In the genomic region with DNA sequence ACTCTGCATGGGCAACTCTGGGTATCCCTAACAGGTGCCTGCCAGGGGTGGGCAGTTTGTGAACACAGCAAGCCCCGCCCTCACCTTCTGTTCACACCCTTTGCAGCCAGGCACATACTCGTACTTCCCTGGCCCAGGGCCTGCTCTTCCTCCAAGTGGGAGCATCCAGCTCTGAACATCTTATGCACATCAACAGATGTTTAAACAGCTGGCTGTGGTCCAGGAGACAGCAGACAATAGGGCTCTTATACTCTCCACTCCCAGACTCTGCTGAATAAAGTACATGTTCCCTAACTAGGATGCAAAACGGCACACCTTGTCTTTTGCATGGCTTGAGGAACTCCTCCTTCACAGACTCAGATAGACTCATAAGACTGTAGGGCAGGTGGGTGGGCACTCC, we compare ENCODE assay signal across 14 mouse cellular contexts. TPM values are rescaled to one million over a fixed set of nuclear protein-coding genes. Genes with fewer than 3 reads are reported as not detected.
DNase-seq lines count a peak whose midpoint lies in the region; ATAC-seq and TF ChIP-seq lines count a peak whose summit lies in the region.
"Had no signal": no experiment of that assay in that cellular context is flagged by ENCODE, and none has a peak within 500 bp of the region (broad histone marks: within the 10 kb centered on the region; RNA-seq: fewer than 3 reads in every experiment).

No protein-coding gene starts in this region.

- no peaks in the 10 kb centered on the region for H3K9me3 ChIP-seq in forebrain, postnatal 0 days (ENCODE audit: low read length)
- no peaks in the 10 kb centered on the region for H3K9me3 ChIP-seq in forebrain, embryonic 12.5 days
- no peaks in the 10 kb centered on the region for H3K9me3 ChIP-seq in lung, embryonic 14.5 days (ENCODE audit: low read depth, low read length)
- H3K9me3 ChIP-seq: heart, embryonic 13.5 days; limb, embryonic 15.5 days had no signal

- no peak overlapping the region for H3K9ac ChIP-seq in forebrain, postnatal 0 days
- H3K9ac ChIP-seq in forebrain, embryonic 12.5 days, result no peak overlapping the region
- no peak overlapping the region for H3K9ac ChIP-seq in lung, embryonic 14.5 days
- H3K9ac ChIP-seq: heart, embryonic 13.5 days; limb, embryonic 15.5 days had no signal

- no peak overlapping the region for H3K27ac ChIP-seq in forebrain, postnatal 0 days (ENCODE audit: low read depth, low read length)
- no peak overlapping the region for H3K27ac ChIP-seq in forebrain, embryonic 12.5 days
- no peak overlapping the region for H3K27ac ChIP-seq in lung, embryonic 14.5 days (ENCODE audit: low read depth)
- H3K27ac ChIP-seq: gastrocnemius, adult 2 months; heart, embryonic 13.5 days; limb, embryonic 15.5 days had no signal

- WGBS in forebrain, postnatal 0 days, result 48% methylated on average over 3 of the region's 3 CpGs
- 56% methylated on average over 3 of the region's 3 CpGs for WGBS in forebrain, embryonic 12.5 days
- WGBS in lung, embryonic 14.5 days, result 49% methylated on average over 3 of the region's 3 CpGs

- ATAC-seq in forebrain, postnatal 0 days, result 0 out of 2 replicates have a peak, but pooled peaks have one; percentile 14
- ATAC-seq in forebrain, embryonic 12.5 days (ENCODE audit: low FRiP score), result no peak
- ATAC-seq in lung, embryonic 14.5 days (ENCODE audit: insufficient read depth), result no peak; the same call in 1 of the 2 replicates
- ATAC-seq in monocyte, adult 5-6 weeks (replicated peaks; ENCODE audit: insufficient number of reproducible peaks, low FRiP score, low TSS enrichment, poor library complexity, severe bottlenecking), result no peak
- ATAC-seq: lung, postnatal 0 days had no signal

- no peaks in the 10 kb centered on the region for H3K27me3 ChIP-seq in forebrain, postnatal 0 days (ENCODE audit: insufficient read depth, low read length)
- no peaks in the 10 kb centered on the region for H3K27me3 ChIP-seq in forebrain, embryonic 12.5 days
- H3K27me3 ChIP-seq in lung, embryonic 14.5 days (ENCODE audit: insufficient read depth, low read length), result no peaks in the 10 kb centered on the region
- H3K27me3 ChIP-seq: heart, embryonic 13.5 days; limb, embryonic 15.5 days had no signal

- H3K4me1 ChIP-seq in forebrain, postnatal 0 days (ENCODE audit: insufficient read depth), result no peaks in the 10 kb centered on the region
- peaks cover 6% of the 10 kb centered on the region; the same call in 1 of the 2 replicates for H3K4me1 ChIP-seq in forebrain, embryonic 12.5 days
- no peaks in the 10 kb centered on the region for H3K4me1 ChIP-seq in lung, embryonic 14.5 days (ENCODE audit: insufficient read depth)
- H3K4me1 ChIP-seq: heart, embryonic 13.5 days; limb, embryonic 15.5 days had no signal

- peak; percentile 14 for DNase-seq in forebrain, postnatal 0 days
- peak; percentile 42 for DNase-seq in lung, embryonic 14.5 days
- DNase-seq in lung, postnatal 10 days, result no peak
- peak; percentile 53 for DNase-seq in MN1 (ENCODE audit: low spot score)
- DNase-seq in cerebellum, postnatal 25 days, result peak; percentile 49 to 64
- DNase-seq: gastrocnemius, adult 2 months; kidney, adult 11 months; thymus, postnatal 25 days had no signal

- no peak overlapping the region for H3K4me3 ChIP-seq in forebrain, postnatal 0 days (ENCODE audit: low read depth, low read length)
- no peak overlapping the region for H3K4me3 ChIP-seq in forebrain, embryonic 12.5 days (replicated peaks)
- H3K4me3 ChIP-seq in lung, embryonic 14.5 days (ENCODE audit: low read depth, low read length), result no peak overlapping the region
- H3K4me3 ChIP-seq: gastrocnemius, adult 2 months; heart, embryonic 13.5 days; limb, embryonic 15.5 days had no signal

- peaks cover 8% of the 10 kb centered on the region; the same call in 1 of the 2 replicates for H3K36me3 ChIP-seq in forebrain, postnatal 0 days (ENCODE audit: insufficient read depth)
- peaks cover 10% of the 10 kb centered on the region for H3K36me3 ChIP-seq in forebrain, embryonic 12.5 days (replicated peaks)
- H3K36me3 ChIP-seq in lung, embryonic 14.5 days (ENCODE audit: insufficient read depth), result 0 out of 2 replicates have a peak, but pooled peaks cover 3% of the 10 kb centered on the region

- no peak for TF ChIP-seq CTCF in forebrain, postnatal 0 days (IDR thresholded peaks at IDR 0.05; ENCODE audit: low read depth)
- TF ChIP-seq CTCF in lung, embryonic 14.5 days (IDR thresholded peaks at IDR 0.05; ENCODE audit: low read depth), result no peak

- H3K4me2 ChIP-seq in forebrain, postnatal 0 days (ENCODE audit: low read depth), result no peak overlapping the region
- no peak overlapping the region for H3K4me2 ChIP-seq in forebrain, embryonic 12.5 days
- no peak overlapping the region for H3K4me2 ChIP-seq in lung, embryonic 14.5 days
- H3K4me2 ChIP-seq: heart, embryonic 13.5 days; limb, embryonic 15.5 days; midbrain, embryonic 11.5 days had no signal

RNA-seq across cellular contexts. Expression of a gene that starts 56.4 kb away (rescaled TPM):
- 27.1 and 35.6 TPM in 2 replicates for total RNA-seq in forebrain, postnatal 0 days (2014; rRNA removed)
- 8.1 and 11.2 TPM in 2 replicates for polyA plus RNA-seq in forebrain, postnatal 0 days (2015; fragmentation: Nextera tagmentation; extraction: Ambion mirVana)
- 1.6 and 2.0 TPM in 2 replicates for polyA plus RNA-seq in forebrain, embryonic 12.5 days (2016; fragmentation: Nextera tagmentation; extraction: Ambion mirVana)
- 0.14 and 0.22 TPM in 2 replicates for polyA plus RNA-seq in lung, embryonic 14.5 days (2014; fragmentation: Nextera tagmentation; extraction: Ambion mirVana)
- 0.43 TPM in 1 of 3 replicates, not detected in the others for total RNA-seq in monocyte, adult 5-6 weeks (2017)
